Mouse (Mus musculus): Measurements from ENCODE around the gene Larp7.

Gene Larp7

DNA sequence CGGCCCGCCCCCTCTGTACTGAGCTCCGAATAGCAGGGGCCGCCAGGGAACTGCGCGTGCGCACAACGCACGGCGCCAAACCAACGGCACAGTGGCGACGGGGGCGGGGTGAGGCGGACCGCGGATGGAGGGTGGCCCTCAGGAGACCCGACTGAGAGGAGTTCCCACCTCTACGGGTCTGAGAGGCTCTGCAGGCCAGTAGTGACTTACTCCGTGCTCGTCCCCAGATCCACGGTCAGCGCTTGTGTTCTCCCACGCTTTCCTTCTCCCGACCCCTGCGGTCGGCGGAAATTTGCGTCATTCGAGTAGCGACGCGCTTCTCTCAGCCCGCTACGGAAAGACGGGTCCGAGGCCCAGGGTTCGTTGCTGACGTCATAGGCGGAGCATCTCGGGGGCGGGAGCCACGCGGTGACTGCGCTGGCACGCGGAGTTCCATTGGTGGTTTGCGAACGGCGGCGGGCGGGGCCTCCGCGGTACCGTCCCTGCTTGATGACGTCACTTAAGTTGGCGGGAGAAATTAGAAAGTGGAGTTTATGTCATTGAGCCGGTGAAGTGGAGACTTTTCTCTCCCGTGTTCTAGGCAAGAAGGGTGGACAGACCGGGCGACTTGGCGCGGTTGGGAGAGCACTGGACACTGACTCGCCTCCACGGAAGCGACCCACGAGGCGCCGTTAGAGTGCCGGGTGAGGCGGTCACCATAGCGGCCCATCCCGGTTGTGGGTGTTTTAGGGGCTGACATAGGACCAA lies at the start of gene Larp7, which contains the start of gene Zgrf1:
Gene Larp7 (minus strand): TSS at position 377 of the 747 bp plus-strand sequence.
Gene Zgrf1 (plus strand): TSS at position 517 of the 747 bp plus-strand sequence.
- peak; percentile 98 for DNase-seq

GRCm38 (mm10) chr3:127597136-127597535 lies 44.0 kb upstream of the Larp7 start:
- DNase-seq = no peak

GRCm38 (mm10) chr3:127572557-127572956 lies 19.4 kb upstream of the Larp7 start:
- DNase-seq = peak; percentile 23

- DNase-seq = no peak
These were observed 12.0 kb upstream of the Larp7 start for GRCm38 (mm10) chr3:127565129-127565528.

- DNase-seq = no peak
These were observed 9.8 kb upstream of the Larp7 start for GRCm38 (mm10) chr3:127562974-127563373.

DNA sequence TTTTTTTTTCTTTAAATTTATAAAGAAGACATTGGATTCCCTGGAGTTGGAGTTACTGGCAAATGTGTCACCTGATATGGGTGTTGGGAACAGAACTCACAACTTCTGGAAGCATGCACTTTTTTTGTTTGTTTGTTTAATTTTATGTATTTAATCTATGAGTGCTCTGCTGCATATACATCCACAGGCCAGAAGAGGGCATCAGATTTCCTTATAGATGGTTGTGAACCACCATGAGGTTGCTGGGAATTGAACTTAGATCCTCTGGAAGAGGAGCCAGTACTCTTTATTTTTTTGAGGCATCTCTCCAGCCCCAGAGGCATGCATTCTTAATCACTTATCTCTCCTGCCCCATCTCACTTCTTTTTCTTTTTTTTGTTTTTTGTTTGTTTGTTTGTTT lies 5.1 kb upstream of the Larp7 start:
- DNase-seq = no peak

GRCm38 (mm10) chr3:127554723-127555122 lies 1.6 kb upstream of the Larp7 start:
- no peak for DNase-seq

DNA sequence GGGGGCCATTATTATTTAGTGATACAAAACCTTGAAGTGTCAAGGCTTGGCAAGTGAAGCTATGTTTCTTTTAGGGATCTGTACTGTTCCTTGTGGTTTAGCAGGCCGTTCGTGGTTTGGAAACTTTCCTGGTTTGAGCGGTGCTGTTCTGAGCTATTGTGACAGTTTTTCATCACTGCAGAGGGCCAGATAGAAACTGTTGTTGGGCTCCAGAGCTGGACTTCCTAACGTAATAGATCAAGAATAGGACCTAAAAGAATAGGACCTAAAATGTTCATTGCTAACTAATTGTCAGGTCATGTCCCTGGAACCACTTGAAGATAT lies 533 bp upstream of the Larp7 start:
- no peak for DNase-seq

- no peak for DNase-seq
These were observed 646 bp downstream of the Larp7 start for GRCm38 (mm10) chr3:127552434-127552972.

- no peak for DNase-seq
These were observed 5.3 kb downstream of the Larp7 start for GRCm38 (mm10) chr3:127547882-127548281.

DNA sequence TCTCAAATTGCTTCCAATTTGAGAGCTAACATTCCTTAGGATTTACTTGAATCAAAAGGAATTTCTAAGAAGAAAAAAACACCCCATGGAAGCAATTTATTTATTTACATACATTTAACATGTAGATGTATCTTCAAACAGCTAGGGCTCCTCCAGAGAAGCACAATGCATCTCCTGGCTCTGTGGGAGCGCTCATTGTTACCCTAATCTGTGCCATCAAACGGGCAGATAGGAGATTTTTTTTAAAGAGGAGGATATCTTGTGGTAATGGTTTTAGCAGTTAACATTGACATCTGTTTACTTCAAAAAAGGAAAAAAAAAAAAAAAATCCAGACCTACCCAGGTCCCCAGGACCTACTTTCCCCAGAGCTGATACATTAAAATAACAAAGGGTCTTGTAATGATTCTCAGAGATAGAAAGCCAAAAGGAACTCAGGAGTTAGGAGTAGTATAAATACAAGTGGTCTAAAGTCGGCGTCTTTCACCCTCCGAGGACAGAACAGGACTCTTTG lies 8.5 kb downstream of the Larp7 start:
- DNase-seq = no peak

- no peak for DNase-seq
These were observed 9.2 kb downstream of the Larp7 start for GRCm38 (mm10) chr3:127543976-127544375.

GRCm38 (mm10) chr3:127539193-127539592 lies 14.0 kb downstream of the Larp7 start:
- DNase-seq = no peak

DNA sequence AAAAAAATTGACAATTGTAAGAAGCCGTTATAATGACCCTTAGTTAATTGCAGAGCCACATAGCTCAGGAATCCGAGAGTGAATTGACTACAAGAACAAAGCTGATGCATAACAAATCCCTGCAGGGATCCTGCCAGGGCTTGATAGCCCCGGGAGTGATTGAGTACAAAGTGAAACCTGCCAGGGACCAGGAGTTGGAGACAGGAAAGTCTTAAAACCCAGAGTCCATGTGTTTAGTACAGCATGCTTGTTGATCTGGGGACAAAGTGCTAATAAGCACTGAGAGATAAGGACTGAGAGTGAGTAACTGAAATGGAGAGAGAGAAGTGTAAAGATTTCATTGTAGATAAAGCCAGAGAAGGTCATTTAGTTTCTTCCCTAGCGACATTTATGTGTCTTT lies 22.9 kb downstream of the Larp7 start:
- no peak for DNase-seq

DNA sequence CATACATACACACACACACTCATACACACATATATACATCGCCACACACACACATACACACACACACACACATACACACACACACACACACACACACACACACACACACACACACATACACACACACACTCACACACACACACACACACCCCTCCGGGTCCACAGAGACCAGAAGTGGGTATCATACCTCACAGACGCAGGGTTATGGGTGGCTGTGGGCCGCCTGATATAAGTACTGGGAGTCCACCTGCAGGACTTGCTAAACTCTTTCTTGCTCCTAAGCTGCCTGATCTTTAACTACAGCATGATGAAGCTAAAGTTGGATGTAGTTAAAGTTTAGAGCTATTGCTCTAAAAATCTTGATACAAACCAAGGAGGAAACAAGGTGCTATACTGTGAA lies 23.3 kb downstream of the Larp7 start:
- DNase-seq = no peak

DNA sequence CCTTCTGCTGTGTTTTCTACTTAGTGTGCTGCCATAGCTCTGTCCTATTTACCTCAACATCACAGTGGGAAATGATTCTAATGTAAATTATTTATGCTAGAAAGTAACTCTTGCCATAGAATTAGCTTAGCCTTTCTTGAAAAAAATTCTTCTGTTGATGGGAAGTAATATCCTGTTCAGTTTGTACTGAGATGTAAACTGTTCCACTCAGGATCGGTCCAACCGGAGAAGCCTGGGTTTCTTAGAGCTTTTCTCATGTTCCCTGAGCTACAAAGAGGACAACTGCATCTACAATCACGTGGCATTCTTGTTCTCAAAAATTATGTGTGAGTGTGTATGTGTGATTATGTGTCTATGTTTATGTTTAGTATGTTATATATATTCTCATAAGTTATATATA lies 23.9 kb downstream of the Larp7 start:
- DNase-seq = no peak

- no peak for DNase-seq
These were observed 25.6 kb downstream of the Larp7 start for GRCm38 (mm10) chr3:127527465-127528034.

- DNase-seq = no peak
These were observed 27.8 kb downstream of the Larp7 start for GRCm38 (mm10) chr3:127525188-127525819.

GRCm38 (mm10) chr3:127521156-127521555 lies 32.0 kb downstream of the Larp7 start:
- no peak for DNase-seq

GRCm38 (mm10) chr3:127520300-127520699 lies 32.8 kb downstream of the Larp7 start:
- no peak for DNase-seq

DNA sequence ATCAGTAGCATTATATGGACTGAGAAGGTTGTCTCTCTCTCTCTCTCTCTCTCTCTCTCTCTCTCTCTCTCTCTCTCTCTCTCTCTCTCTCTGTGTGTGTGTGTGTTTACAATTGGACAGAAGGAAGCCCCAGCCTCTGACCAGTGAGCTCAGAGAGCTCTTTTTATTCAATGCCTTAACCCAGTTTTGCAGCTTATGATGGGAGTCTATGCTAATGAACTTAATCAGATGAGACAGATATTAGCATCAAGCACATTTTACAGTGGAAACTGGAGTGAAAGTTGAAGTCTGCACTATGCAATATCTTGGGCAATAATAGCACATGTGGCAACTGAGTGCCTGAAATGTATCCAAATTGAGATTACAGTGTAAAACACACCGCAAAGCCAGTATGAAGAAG lies 37.9 kb downstream of the Larp7 start:
- DNase-seq = no peak

- no peak for DNase-seq
These were observed 39.5 kb downstream of the Larp7 start for GRCm38 (mm10) chr3:127513699-127514098.

DNA sequence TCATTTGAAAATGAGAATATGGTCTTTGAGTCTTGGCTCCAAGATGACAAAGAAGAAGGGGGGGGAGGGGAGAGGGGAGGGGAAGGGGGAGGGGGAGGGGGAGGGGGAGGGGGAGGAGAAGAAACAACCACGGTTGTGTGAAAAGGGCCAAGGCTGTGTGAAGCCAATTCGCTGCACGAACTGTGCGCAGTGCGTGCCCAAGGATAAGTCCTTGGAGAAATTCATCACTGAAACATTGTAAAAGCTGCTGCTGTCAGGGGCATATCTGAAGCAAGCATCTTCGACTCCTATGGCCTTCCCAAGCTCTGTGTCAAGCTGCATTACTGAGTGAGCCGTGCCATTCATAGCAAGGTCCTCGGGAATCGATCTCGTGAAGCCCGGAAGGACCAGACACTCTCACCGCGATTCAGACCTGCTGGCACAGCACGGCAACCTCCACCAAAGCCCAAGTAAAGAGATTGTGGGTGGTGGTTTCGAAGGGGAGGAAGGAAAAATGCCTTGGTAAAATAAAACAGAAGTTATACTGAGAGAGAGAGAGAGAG lies 40.3 kb downstream of the Larp7 start:
- DNase-seq = no peak

Data from kidney, adult 11 months (tissue).